Mouse (Mus musculus): ENCODE data around the gene Hnf1a.
"Not testable (repeated sequence)": the region's sequence is repeated elsewhere in the genome, so short reads cannot be mapped to it uniquely, and the experiment has no call there.

The Hnf1a gene

GRCm38 (mm10) chr5:114942766-114943130, 28.1 kb downstream of the Hnf1a start:
- no peak for DNase-seq

- DNase-seq = peak; percentile 96
Measured at GRCm38 (mm10) chr5:114942074-114942765, 28.7 kb downstream of the Hnf1a start, which contains the start of gene 2210016L21Rik. 2210016L21Rik (plus strand) TSS chr5:114942158.

DNA sequence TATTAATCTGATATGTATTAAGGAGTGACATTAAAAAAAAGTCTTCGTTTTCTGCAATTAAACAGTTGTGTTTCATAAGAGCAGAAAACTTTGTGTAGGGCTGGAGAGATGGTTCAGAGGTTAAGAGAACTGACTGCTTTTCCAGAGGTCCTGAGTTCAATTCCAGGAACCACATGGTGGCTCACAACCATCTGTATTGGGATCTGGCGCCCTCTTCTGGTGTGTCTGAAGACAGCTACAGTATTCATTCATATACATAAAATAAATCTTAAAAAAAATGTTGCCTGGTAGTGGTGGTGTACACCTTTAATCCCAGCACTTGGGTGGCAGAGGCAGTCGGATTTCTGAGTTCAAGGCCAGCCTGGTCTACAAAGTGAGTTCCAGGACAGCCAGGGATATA, 29.8 kb downstream of the Hnf1a start:
- DNase-seq = not testable (repeated sequence)

DNA sequence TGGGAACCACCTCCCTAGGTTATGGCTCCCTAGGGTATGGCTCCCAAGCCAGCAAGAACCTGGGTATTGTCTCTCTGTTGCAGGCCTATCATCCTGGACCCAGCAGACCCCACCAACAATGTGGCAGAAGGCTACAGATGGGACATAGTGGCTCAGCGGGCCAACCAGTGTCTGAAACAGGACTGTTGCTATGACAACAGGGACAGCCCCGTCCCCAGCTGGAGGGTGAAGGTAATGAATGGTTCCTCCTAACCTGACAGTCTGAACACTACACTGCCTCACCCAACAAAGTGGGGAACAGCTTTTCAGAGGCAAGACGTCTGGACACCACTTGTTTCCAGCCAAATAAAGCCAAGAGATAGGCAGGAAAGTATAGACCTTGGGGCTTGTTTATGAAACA, 35.1 kb downstream of the Hnf1a start:
- DNase-seq = no peak

DNA sequence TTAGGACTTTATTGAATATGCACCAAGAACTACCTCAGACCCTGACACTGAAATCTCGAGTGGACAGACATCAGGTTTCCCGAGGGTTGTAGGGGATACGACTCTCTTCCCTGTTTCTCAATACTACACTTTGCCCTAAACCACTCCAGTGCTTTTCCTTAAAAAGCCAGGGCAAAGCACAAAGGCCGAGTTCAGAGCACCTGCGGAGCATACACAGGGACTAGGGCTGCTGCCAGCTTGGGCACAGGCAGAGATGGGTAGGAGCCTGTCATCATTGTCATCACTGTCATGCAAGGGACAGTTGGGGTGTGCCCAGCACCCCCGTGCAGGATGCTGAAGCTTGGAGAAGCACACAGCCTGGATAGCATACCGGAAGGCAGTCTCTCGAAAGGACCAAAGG, 37.7 kb downstream of the Hnf1a start:
- DNase-seq = no peak

GRCm38 (mm10) chr5:114931626-114932025, 39.3 kb downstream of the Hnf1a start:
- no peak for DNase-seq

- DNase-seq = no peak
Measured at GRCm38 (mm10) chr5:114926753-114927152, 44.1 kb downstream of the Hnf1a start.

GRCm38 (mm10) chr5:114926153-114926684, 44.7 kb downstream of the Hnf1a start:
- DNase-seq = no peak

GRCm38 (mm10) chr5:114922998-114923473, 47.9 kb downstream of the Hnf1a start, which contains the start of gene Oasl1:
Oasl1 (plus strand) TSS chr5:114923240.
- DNase-seq = peak; percentile 44

GRCm38 (mm10) chr5:114922366-114922731, 48.5 kb downstream of the Hnf1a start:
- DNase-seq = no peak

DNA sequence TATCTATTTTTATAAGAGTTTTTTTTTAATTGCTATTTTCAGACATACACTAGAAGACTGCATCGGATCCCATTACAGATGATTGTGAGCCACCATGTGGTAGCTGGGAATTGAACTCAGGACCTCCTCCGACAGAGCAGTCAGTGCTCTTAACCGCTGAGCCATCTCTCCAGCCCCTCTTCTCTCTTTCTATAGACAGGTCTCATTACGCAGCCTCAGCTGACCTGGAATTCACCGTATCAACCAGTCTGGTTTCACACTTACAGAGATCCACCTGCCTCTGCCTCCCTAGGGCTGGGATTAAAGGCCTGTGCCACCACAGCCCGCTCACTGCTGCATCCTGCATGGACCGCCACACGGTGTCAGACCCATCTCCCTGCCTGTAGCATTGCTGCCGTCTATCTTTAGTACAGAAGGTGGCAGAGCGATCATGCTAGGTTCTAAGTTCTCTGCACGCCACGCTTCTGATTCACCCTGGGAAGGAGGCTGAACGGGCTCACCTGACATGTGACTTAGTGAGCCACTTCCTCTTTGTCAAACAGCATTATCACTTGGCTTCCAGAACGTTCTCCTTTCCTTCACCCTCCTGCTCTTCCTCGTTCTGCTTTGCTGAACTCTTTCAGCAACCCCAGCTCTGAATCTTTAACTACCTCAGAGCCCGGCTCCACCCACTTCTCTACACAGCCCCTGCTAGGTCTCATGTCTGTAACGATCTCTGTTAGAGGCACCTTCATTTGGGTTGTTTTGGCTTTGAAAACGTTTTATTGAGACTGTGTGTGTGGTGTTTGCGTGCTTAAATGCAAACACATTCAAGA, 49.1 kb downstream of the Hnf1a start:
- DNase-seq = no peak

DNA sequence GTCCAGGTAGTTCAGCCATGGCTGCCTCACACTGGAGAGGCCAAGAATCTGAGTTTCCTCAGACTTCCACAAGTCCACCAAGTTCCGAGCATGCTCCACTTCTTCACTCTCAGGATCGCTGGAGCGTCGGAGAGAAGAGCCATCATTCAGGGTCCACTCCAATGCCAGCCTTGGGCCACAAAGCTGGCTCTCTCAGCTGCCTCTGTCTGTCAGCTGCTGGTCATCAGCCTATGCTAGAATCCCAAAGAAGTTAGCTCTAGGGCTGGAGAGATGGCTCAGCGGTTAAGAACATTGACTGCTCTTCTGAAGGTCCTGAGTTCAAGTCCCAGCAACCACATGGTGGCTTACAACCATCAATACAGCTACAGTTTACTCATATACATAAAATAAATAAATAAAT, 53.5 kb downstream of the Hnf1a start:
- DNase-seq = not testable (repeated sequence)

DNA sequence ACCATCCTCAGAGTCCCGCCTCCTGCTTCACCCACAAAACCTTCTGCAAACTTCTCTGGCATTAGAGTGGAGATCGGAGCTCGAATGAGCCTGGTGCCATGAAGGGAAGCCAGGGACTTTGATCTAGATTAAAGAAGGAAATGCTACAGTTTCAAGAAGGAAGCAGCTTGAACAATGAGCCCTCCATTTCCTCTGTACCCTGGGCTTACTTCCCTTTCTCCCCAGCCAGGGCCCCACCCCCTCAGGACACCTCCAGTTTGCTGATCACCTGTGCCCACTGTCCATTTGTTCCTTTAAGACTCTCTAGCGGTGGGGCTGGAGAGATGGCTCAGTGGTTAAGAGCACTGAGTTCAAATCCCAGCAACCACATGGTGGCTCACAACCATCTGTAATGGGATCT, 54.1 kb downstream of the Hnf1a start:
- no peak for DNase-seq

DNA sequence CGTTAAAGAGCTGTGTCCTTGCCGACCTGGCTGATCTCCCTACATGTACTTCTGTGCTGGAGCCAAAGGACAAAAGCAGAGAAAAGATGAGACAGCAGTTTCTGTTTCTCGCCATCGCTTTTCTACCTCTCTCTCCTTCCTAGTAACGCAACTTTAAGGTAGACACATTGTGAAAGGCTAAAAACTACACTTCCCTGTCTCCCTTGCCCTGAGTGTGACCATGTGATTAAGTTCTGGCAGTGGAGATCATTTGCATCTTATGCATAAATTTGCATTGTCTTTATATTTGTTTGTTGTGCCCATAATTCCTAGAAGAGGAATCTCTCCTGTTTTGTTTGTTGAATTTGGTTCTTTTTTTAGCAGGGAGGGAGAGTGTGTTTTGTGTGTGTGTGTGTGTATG, 55.0 kb downstream of the Hnf1a start:
- no peak for DNase-seq

DNA sequence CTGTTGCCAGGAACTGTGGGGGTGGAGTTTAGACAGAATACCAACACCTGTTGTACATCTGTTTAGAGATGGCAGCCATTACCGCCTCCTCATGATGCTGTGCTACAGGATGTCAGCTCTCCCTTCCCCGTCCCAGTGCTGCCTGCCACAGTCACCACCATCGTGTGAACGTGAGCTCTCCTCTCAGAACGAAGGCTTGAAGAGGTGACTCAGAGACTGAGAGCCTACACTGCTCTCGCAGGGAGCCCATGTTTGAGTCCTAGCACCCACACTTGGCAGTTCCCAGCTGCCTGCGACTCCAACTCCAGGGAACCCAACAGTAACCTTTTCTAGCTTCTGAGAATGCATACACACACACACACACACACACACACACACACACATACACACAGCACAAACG, 56.0 kb downstream of the Hnf1a start:
- DNase-seq = no peak

DNA sequence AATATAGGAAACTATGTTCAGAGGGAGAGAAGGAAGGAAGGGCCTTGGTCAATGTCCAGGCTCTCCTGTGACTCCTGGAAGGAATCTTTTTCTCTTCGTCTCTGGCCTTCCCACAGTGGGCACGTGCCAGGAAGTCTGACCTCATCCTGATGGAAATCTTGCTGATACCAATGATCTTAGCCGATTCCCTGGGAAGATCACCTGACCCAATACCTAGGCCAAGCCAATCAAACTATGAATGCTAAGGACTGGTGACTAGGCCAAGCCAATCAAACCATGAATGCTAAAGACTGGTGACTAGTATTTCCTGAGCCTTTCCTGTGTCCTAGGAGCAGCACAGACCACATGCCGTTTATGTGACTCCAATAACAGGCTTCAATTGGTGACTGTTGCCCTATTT, 57.2 kb downstream of the Hnf1a start:
- no peak for DNase-seq

DNA sequence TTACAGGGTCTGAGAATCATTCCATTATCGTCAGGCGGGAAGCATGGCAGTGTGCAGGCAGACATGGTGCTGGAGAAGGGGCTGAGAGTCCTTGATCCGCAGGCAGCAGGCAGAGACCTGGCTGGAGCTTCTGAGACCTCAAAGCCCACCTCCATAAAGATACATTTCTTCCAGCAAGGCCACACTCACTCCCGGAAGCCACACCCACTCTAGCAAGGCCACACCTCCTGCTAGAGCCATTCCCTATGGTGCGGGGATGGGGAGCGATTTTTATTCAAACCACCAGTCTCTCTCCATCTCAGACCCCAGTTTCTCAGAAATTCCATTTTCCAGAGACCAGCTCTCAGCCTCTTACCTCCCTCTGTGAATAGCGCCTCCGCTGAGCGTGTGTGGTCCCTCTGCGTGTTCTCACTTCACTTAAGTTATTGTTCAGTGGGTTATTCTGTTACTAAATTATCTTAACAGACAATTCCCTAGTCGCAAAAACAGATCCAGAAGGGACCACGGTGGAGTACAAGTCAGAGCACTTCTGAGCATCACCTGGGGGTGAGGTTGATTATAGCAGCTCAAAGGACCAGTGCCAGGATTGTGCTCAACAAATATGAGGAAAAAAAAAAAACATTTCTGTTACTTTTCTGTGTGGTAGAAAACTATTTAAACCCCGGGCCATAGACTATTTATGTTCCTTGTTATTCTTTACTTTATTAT, 62.1 kb downstream of the Hnf1a start:
- no peak for DNase-seq

- DNase-seq = peak; percentile 83
Measured at GRCm38 (mm10) chr5:114902413-114902812, 68.5 kb downstream of the Hnf1a start.

Measured in retina, postnatal 1 day (tissue).